Mouse (Mus musculus): ENCODE results near the gene Pald1.
A peak's percentile ranks its signal among the peaks of the same experiment; 100 is the strongest.

Gene Pald1

DNA sequence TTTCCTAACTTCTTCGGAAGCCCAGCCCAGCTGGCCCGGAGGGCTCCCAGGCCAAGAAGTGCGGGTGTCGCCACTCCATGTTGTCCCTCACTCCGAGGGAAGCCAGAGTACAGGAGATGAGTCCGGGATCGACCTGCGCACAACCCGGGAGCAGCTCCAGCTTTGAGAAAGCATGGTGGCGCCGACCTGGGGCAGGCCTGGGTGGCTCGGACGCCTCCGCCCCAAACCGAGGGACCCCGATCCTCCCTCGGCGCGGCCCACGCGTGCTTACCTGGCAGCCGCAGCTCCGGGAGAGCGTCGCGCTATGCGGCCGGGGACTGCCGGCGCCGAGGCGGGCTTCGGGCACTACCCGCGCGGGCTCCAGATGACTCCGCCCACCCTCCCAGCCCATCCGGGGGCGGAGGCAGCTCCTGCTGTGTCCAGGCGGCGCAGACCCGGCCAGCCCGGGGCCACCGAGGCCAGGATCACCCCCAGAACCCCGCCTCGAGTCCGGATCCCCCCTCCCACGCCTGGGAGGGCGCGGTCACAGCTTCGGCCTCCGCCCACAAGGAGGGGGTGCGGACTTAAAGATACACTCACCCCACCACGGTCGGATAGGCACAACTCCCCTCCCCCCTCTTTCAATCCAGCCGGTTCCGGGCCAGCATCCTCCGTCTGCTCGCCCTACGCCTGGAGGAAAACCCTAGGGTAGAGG, at the start of gene Pald1:
Pald1 (minus strand) TSS at position 510 of the 694 bp plus-strand sequence.
- DNase-seq, result peak; percentile 88 to 93

GRCm38 (mm10) chr10:61431375-61431774, 48.0 kb upstream of the Pald1 start:
- DNase-seq, result no peak

DNA sequence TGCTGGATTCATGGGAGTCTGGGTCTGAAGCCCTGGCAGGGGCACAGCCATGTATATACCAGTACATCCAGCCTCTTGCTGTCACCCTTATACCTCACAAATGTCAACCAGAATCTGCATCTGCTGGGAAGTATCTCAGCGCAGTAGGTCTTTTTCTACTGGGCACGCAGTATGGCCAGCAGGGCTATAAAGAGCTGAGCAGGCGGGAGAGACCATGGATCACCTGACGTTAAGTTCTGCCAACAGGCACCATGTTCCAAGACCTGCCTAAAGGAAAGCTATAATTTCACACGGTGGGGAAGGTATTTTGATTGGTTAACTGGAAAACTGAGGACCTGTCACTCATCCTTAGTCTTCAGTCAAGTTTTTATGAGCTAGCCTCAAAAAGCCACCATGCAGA, 45.7 kb upstream of the Pald1 start:
- DNase-seq, result no peak

DNA sequence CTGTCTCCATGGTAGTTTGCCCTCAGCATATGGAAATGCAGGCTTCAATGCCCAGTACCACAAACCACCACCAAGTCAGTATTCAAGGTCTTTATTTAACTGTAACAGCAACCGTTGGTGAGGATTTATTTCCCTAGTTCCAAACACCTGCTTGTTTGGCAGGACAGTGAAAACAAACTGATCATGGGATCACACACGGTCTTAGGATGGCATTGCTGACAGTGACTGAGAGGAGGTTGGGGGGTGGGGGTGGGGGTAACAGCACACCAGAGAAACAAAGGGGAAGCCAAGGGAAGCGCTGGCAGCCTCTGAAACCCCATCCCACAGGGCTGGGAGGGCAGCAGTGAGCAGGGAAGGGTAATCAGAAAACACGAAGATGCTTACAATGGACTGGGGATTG, 45.1 kb upstream of the Pald1 start:
- no peak for DNase-seq

- DNase-seq, result no peak
Measured at GRCm38 (mm10) chr10:61427951-61428350, 44.6 kb upstream of the Pald1 start.

GRCm38 (mm10) chr10:61426251-61426757, 43.0 kb upstream of the Pald1 start:
- peak in 1 of 2 experiments; percentile 20 for DNase-seq

GRCm38 (mm10) chr10:61425047-61425446, 41.7 kb upstream of the Pald1 start:
- no peak for DNase-seq

GRCm38 (mm10) chr10:61424500-61424899, 41.2 kb upstream of the Pald1 start:
- DNase-seq, result peak in 1 of 2 experiments; percentile 33

DNA sequence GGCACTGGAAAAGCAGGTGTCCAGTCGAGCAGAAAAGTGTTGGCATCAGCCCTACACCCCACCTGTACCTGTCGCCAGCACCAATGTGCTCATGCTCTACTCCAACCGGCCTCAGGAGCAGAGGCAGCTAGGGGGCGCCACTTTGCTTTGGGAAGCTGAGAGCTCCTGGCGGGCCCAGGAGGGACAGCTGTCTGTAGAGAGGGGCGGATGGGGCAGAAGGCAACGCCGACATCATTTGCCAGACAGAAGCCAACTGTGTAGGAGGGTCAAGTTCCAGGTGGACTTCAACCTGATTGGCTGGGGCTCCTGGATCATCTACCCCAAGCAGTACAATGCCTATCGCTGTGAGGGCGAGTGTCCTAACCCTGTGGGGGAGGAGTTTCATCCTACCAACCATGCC, 40.0 kb upstream of the Pald1 start:
- peak in 1 of 2 experiments; percentile 50 for DNase-seq

GRCm38 (mm10) chr10:61422861-61423260, 39.5 kb upstream of the Pald1 start:
- DNase-seq, result no peak

GRCm38 (mm10) chr10:61420011-61420410, 36.7 kb upstream of the Pald1 start:
- peak in 1 of 2 experiments; percentile 26 for DNase-seq

DNA sequence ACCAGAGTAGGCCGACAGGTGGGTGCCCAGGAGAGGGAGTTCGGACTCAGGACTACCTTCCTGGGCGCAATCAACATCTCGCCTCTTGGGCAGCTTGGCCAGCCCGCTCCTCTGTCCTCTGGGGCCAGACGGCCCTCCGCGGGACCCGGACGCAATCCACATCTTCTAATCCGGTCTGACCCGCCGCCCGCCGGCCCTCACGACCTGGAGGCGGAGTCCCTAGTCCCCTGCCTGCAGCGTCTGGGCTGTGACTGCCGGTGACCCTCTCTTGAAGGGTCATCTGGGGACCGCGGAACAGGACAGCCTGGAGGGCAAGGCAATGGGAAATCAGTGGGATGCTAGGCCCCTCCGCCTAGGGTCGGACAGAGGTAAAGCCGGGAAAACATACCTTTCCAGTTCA, 35.8 kb upstream of the Pald1 start:
- peak in 1 of 2 experiments; percentile 34 for DNase-seq

DNA sequence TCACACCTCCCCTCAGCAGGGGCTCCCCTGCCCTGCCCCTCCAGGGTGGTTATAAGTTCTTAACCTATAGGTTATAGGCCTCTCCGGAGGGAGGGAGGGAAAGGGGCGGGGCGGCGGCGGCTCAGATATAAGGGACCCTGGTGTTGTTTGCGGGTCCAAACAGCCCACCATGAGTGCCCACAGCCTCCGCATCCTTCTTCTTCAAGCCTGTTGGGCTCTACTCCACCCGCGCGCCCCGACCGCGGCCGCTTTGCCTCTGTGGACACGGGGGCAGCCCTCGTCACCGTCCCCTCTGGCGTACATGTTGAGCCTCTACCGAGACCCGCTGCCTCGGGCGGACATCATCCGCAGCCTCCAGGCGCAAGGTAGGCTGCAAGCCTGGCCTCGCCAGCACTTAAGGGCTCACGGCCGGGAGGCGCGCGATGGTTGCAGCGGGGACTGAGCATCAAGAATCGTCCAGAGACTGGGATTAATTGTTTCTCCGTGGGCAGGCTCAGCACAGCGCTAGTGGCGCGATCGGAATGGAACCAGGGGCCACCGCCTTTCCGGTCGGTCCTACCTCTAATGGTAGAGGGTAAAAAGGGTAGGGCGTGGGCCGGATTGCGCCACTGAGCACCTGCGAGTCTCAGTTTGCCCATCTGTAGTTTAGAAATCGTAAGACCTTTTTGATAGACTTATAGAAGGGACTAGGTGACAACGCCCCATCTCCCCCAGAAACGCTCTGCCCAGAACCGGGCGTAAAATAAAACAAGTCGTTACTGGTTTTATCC, 35.0 kb upstream of the Pald1 start:
- peak in 1 of 2 experiments; percentile 31 for DNase-seq

DNA sequence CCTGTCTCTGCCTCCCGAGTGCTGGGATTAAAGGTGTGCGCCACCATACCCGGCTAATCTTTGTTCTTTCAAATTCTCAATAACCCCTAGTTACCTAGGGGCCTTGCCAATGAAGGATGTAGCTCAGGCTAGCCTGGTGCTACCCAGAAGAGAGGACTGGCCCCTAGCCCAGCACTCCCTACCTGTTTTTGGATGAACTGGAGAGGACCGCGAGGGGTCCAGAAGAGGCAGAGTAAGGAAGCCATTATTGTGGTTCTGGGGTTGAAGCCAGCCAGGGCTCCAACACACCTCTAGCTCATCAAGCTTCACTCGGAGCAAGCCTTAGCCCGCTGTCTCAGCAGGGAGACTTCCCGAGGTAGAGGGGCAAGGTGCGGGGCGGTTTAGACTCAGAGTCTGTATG, 34.3 kb upstream of the Pald1 start, which contains the start of gene Nodal:
Nodal (plus strand) TSS at position 301 of the 400 bp plus-strand sequence.
- DNase-seq, result no peak

DNA sequence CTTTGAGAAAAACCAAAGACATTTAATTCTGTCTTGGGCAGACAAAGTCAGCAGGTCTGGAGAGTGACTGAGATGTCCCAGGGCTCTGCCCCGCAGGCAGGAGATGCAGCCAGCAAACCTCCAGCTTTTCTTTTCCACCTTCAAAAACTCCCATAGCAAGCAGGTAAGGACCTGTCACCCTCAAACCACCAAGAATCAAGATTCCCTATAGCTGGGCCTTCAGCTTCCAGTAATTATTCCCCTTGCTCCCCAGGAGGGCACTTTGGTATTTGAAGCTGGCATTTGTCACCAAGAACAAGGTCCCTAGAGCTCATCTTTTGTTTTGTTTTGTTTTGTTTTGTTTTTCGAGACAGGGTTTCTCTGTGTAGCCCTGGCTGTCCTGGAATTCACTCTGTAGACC, 33.7 kb upstream of the Pald1 start:
- DNase-seq, result no peak

DNA sequence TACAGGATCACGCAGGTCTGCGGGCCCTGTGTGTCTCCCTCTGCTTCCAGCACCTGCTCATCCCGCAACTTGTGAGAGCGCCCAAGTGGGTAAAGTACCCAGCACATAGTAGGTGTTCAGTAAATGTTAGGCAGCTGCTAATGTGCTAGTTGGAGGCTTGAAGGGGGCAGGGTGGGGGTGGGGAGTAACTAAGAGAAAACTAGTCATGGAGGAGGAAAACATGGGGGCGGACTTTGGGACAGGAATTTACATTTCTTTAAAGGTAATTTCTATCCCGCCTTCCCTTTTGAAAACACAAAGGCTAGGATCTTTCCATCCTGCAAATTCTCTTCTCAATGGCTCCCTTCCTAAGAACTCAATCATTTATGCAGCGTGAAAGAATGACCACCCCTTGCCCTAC, 33.2 kb upstream of the Pald1 start:
- DNase-seq, result no peak

- DNase-seq, result no peak
Measured at GRCm38 (mm10) chr10:61415890-61416289, 32.6 kb upstream of the Pald1 start.

DNA sequence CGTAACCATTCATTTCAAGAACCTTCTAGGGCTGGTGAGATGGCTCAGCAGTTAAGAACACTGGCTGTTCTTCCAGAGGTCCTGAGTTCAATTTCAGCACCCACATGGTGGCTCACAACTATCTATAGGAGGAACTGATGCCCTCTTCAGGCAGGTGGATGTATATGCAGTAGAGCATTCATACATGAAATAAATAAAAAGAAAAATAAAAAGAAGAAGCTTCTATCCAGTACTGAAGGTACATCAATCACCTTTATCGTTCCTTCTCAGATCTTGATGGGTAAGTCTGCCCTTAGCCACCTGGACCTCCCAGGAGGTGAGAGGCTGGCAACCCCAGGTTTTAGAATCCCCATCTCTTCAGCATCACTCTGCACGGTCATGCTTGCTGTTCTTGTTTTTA, 31.9 kb upstream of the Pald1 start:
- DNase-seq, result no peak

DNA sequence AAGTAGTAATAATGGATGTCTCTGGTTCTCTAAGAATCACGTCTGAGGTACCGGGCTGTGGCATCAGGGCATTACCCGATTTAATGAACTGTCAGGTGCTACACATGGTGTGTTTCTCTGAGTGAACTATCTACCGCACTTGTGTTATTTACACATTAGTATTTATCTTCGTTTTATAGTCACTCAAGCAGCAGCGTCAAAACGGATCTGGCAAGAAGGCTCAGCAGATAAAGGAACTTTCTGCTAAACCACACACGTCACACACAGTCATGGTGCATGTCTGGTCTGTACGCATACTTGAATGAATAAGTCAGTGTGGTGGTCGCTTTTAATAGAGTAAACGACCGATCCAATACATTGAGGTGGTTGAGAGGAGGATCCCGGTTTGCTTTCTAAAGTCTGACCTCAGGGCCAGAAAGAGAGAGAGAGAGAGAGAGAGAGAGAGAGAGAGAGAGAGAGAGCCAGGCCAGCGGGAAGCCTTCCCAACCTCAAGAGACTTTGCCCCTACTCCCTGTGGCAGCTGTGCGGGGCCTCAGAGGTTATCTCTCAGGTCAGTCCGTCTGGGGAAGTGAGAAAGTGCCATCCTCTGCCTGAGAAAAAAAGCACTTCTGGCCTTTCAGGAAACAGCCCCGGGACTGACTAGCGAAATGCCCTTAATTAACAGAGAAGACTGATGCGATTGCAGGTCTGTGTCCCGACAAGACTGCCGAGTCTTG, 29.7 kb upstream of the Pald1 start:
- DNase-seq, result no peak

DNA sequence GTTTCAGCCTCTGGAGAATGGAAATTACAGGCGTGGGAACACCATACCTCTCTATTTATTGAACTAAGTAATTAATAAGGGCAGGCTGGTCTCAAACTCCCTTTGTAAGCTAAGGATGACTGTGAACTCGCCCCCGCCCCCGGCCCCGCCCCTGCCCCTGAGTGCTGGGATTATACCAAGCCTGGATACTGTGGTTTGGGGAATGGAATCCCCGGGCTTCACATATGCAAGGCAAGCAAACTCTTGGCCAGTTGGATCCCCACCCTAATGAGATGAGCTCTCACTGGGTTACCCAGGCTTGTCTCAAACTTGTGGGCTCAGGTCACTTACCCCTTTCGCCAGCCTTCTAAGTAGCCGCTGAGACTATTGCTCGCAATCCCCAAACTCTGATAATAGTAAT, 26.9 kb upstream of the Pald1 start:
- no peak for DNase-seq

DNA sequence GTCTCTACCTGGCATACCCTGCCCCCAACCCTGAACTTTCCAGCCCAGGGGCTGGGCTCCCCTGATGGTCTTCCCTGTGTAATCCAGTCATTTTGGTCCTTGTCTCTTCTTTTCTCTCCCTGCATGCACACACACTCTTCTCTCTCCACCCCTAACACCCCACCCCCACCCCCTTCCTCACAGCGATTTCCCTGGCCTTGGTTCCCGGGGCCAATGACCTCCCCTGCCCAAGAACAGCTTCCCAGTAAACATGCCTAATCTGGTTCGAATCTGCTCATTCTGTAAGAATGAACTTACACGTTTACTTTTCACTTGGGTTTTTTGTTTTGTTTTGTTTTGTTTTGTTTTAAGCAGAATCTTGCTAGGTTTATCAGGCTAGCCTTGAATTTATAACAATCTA, 26.4 kb upstream of the Pald1 start:
- DNase-seq, result no peak

DNA sequence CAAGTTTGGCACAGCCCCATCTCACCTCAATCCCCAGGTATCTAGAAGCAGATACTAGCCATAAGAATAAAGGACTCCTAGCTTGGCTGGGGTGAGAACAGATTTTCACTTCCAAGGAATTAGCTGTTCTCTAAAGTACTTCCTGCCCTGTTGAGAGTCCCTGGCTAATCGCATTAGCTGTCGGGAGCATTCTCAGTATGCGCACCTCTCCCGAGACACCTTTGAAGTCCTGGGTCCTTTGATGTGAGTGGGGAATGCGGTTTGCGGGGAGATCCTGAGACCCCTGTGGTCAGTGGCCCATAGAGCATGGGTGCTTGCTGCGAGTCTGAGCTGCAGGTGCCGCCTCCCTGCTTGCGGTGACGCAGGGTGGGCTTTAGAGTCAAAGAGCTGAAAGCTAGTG, 22.6 kb upstream of the Pald1 start:
- no peak for DNase-seq

DNA sequence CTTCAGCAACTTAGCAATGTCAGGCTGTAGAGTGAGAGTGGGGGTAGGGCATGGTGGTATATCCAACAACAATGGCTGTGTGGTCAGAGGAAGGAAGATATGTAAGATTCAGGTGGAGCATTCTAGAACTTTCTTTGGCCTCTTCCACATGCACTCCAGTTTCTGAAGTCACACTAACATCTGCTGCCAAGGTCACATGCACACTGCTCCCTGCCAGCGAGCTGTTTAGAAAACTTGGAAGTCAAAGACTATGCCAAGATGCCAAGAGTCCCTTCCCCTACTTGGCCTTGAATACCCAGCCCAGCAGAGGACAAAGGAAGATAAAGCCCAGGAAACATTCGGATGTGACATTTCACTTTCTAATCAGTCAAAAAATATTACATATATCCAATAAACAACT, 19.6 kb upstream of the Pald1 start:
- DNase-seq, result no peak

Data from lung, postnatal 4 days (tissue).